Comparison of ENCODE assay signal across 31 mouse cellular contexts in the genomic region with DNA sequence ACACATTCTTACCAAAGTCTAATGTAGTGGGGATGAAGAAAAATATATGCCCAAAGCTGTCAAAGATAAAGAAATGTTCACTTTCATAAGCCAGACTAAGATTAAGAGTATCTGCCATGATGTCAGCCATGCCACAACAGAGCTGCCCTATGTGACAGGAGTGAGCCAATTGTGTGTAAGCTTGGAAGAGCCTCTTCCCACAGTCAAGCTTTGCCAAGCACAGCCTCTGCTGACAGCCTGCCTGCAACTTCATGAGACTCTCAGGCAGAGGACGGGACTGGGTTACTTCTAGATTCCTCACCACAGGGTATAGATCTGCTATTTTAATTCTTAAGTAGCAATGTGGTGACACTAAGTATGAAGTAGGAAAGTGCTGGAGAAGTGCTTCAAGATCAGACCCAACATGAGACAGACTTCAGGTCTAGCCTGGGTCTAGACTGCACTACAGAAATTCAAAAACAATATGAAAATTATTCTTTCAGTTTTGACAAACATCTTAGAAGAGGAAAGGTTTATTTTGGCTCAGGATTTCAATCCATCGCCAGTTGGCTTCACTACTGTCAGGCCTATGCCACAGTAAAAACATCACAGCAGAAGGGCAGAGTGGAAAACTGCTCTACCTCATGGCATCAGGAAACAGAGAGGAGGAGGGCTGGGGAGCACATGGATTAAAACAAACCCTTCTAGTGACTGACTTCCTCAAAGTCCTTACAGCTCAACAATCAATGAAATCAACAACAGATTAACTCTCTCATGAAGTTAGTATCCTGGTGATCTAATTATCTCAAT. TPM values are rescaled to one million over a fixed set of nuclear protein-coding genes. Genes with fewer than 3 reads are reported as not detected.
DNase-seq lines count a peak whose midpoint lies in the region; ATAC-seq and TF ChIP-seq lines count a peak whose summit lies in the region.
"Had no signal": no experiment of that assay in that cellular context is flagged by ENCODE, and none has a peak within 500 bp of the region (broad histone marks: within the 10 kb centered on the region; RNA-seq: fewer than 3 reads in every experiment).

No protein-coding gene starts in this region.

- H3K27me3 ChIP-seq in forebrain, embryonic 15.5 days: no peaks in the 10 kb centered on the region
- H3K27me3 ChIP-seq in forebrain, embryonic 13.5 days: no peaks in the 10 kb centered on the region
- H3K27me3 ChIP-seq in liver, adult 2 months (ENCODE audit: control insufficient read depth, insufficient read depth, low read length): no peaks in the 10 kb centered on the region
- no peaks in the 10 kb centered on the region for H3K27me3 ChIP-seq in liver, postnatal 0 days (ENCODE audit: insufficient read depth, low read length)
- H3K27me3 ChIP-seq: CH12.LX; embryonic facial prominence, embryonic 12.5 days; embryonic facial prominence, embryonic 15.5 days; hindbrain, embryonic 12.5 days; hindbrain, embryonic 15.5 days; Patski had no signal

- 67% methylated on average over 2 of the region's 2 CpGs for WGBS in forebrain, embryonic 15.5 days
- WGBS in forebrain, embryonic 13.5 days: 85% methylated on average over 2 of the region's 2 CpGs
- 56% methylated on average over 2 of the region's 2 CpGs for WGBS in liver, adult 2 months
- WGBS in liver, postnatal 0 days (ENCODE audit: insufficient replicate concordance): 72% methylated on average over 2 of the region's 2 CpGs

- no peak overlapping the region for H3K9ac ChIP-seq in forebrain, embryonic 15.5 days (replicated peaks)
- no peak overlapping the region for H3K9ac ChIP-seq in forebrain, embryonic 13.5 days
- no peak overlapping the region for H3K9ac ChIP-seq in liver, adult 2 months (ENCODE audit: low read depth, low read length)
- no peak overlapping the region for H3K9ac ChIP-seq in liver, postnatal 0 days (replicated peaks)
- H3K9ac ChIP-seq: embryonic facial prominence, embryonic 12.5 days; embryonic facial prominence, embryonic 15.5 days; hindbrain, embryonic 12.5 days; hindbrain, embryonic 15.5 days had no signal

- no peak; the same call in 1 of the 2 replicates for ATAC-seq in forebrain, embryonic 15.5 days (replicated peaks)
- ATAC-seq in forebrain, embryonic 13.5 days: no peak
- ATAC-seq in frontal cortex, adult (ENCODE audit: low TSS enrichment): peak; percentile 41; the same call in 1 of the 2 replicates
- ATAC-seq in liver, postnatal 0 days: no peak
- ATAC-seq: intestine, postnatal 0 days; Patski had no signal

- H3K79me2 ChIP-seq in liver, adult 2 months (ENCODE audit: control insufficient read depth, insufficient read depth, low read length): no peaks in the 10 kb centered on the region; the same call in 1 of the 2 replicates

- no peak overlapping the region for H3K4me3 ChIP-seq in forebrain, embryonic 15.5 days
- no peak overlapping the region for H3K4me3 ChIP-seq in forebrain, embryonic 13.5 days
- H3K4me3 ChIP-seq in liver, adult 2 months (ENCODE audit: insufficient read depth, low read depth, low read length): no peak overlapping the region
- H3K4me3 ChIP-seq in liver, postnatal 0 days (ENCODE audit: low read depth, low read length): no peak overlapping the region
- H3K4me3 ChIP-seq: embryonic facial prominence, embryonic 12.5 days; embryonic facial prominence, embryonic 15.5 days; hindbrain, embryonic 12.5 days; hindbrain, embryonic 15.5 days had no signal

- H3K4me2 ChIP-seq in forebrain, embryonic 15.5 days (replicated peaks): no peak overlapping the region
- no peak overlapping the region for H3K4me2 ChIP-seq in forebrain, embryonic 13.5 days
- no peak overlapping the region for H3K4me2 ChIP-seq in liver, postnatal 0 days (ENCODE audit: low read depth, low read length)
- H3K4me2 ChIP-seq: embryonic facial prominence, embryonic 12.5 days; embryonic facial prominence, embryonic 15.5 days; heart, embryonic 11.5 days; hindbrain, embryonic 12.5 days; hindbrain, embryonic 15.5 days had no signal

- peak overlapping the region; percentile 55 for H3K27ac ChIP-seq in forebrain, embryonic 15.5 days (replicated peaks)
- H3K27ac ChIP-seq in forebrain, embryonic 13.5 days: no peak overlapping the region
- H3K27ac ChIP-seq in liver, adult 2 months (replicated peaks; ENCODE audit: insufficient read depth, low read depth, low read length): no peak overlapping the region
- H3K27ac ChIP-seq in liver, postnatal 0 days (ENCODE audit: low read depth): no peak overlapping the region
- H3K27ac ChIP-seq: embryonic facial prominence, embryonic 12.5 days; embryonic facial prominence, embryonic 15.5 days; hindbrain, embryonic 12.5 days; hindbrain, embryonic 15.5 days had no signal

- DNase-seq in frontal cortex, postnatal 36 days (ENCODE audit: low spot score in 2 of 2): no peak
- DNase-seq in liver, adult 2 months (ENCODE audit: extremely low read depth, low read depth, low spot score): peak; percentile 28
- no peak for DNase-seq in liver, postnatal 0 days
- DNase-seq in fibroblast of lung, adult 2 months (ENCODE audit: low read depth): peak; percentile 25
- DNase-seq in layer of hippocampus, adult 18-20 months (ENCODE audit: low spot score in 2 of 2): no peak
- DNase-seq: adrenal gland, adult 2 months; adrenal gland, postnatal 14 days; B cell, adult 2 months; cerebellum, adult 2 months; cerebellum, adult 9-11 months; cerebellum, postnatal 25 days; gastrocnemius, postnatal 14 days; kidney, adult 2 months had no signal

- TF ChIP-seq POLR2A in liver, adult 2 months (IDR thresholded peaks at IDR 0.05; ENCODE audit: extremely low read depth, insufficient read depth, low read length): no peak

- H3K36me3 ChIP-seq in forebrain, embryonic 15.5 days: 0 out of 2 replicates have a peak, but pooled peaks cover 10% of the 10 kb centered on the region
- peaks cover 6% of the 10 kb centered on the region for H3K36me3 ChIP-seq in forebrain, embryonic 13.5 days (ENCODE audit: poor library complexity, severe bottlenecking)
- H3K36me3 ChIP-seq in liver, adult 2 months (ENCODE audit: control insufficient read depth, insufficient read depth, low read length): no peaks in the 10 kb centered on the region
- no peaks in the 10 kb centered on the region for H3K36me3 ChIP-seq in liver, postnatal 0 days (replicated peaks; ENCODE audit: insufficient read depth, low read length)
- H3K36me3 ChIP-seq: embryonic facial prominence, embryonic 15.5 days; G1E; hindbrain, embryonic 15.5 days had no signal

- TF ChIP-seq EP300 in liver, postnatal 0 days (IDR thresholded peaks at IDR 0.05; ENCODE audit: low read depth): no peak

- H3K9me3 ChIP-seq in forebrain, embryonic 15.5 days: no peaks in the 10 kb centered on the region
- H3K9me3 ChIP-seq in forebrain, embryonic 13.5 days (replicated peaks): peaks cover 6% of the 10 kb centered on the region; the same call in 1 of the 2 replicates
- H3K9me3 ChIP-seq in liver, postnatal 0 days (ENCODE audit: low read length): 0 out of 2 replicates have a peak, but pooled peaks cover under 1% of the 10 kb centered on the region
- H3K9me3 ChIP-seq: embryonic facial prominence, embryonic 12.5 days; embryonic facial prominence, embryonic 15.5 days; G1E; hindbrain, embryonic 12.5 days; hindbrain, embryonic 15.5 days had no signal

- no peak for TF ChIP-seq CTCF in liver, adult 2 months (IDR thresholded peaks at IDR 0.05; ENCODE audit: low read depth, low read length)
- no peak for TF ChIP-seq CTCF in liver, postnatal 0 days (IDR thresholded peaks at IDR 0.05; ENCODE audit: low read depth)

- peaks cover 27% of the 10 kb centered on the region for H3K4me1 ChIP-seq in forebrain, embryonic 15.5 days
- peaks cover 25% of the 10 kb centered on the region for H3K4me1 ChIP-seq in forebrain, embryonic 13.5 days
- H3K4me1 ChIP-seq in liver, adult 2 months (ENCODE audit: control insufficient read depth, insufficient read depth, low read length): peaks cover 1% of the 10 kb centered on the region; the same call in 1 of the 2 replicates
- H3K4me1 ChIP-seq in liver, postnatal 0 days (ENCODE audit: insufficient read depth): no peaks in the 10 kb centered on the region

RNA-seq across cellular contexts. Expression of a gene that starts 10.6 kb away (rescaled TPM):
- 36.5 and 43.0 TPM in 2 replicates for polyA plus RNA-seq in forebrain, embryonic 15.5 days (2015; fragmentation: Nextera tagmentation; extraction: Ambion mirVana)
- 30.0 and 39.5 TPM in 2 replicates for polyA plus RNA-seq in forebrain, embryonic 13.5 days (2015; fragmentation: Nextera tagmentation; extraction: Ambion mirVana)
- 16.3 and 17.0 TPM in 2 replicates for total RNA-seq in liver, adult 2 months (2014; rRNA removed)
- 6.7 and 8.6 TPM in 2 replicates for polyA plus RNA-seq in liver, adult 2 months (2012; rRNA removed)
- polyA plus RNA-seq in liver, postnatal 0 days (2015; fragmentation: Nextera tagmentation; extraction: Ambion mirVana): 2.9 and 3.7 TPM in 2 replicates
- total RNA-seq in layer of hippocampus, adult 18-20 months (2021): 10 to 100 TPM; 62.2 to 64.0 TPM

RNA-seq across cellular contexts. Expression of a gene that starts 26.1 kb away (rescaled TPM):
- 107 and 113 TPM in 2 replicates for polyA plus RNA-seq in forebrain, embryonic 15.5 days (2015; fragmentation: Nextera tagmentation; extraction: Ambion mirVana)
- polyA plus RNA-seq in forebrain, embryonic 13.5 days (2015; fragmentation: Nextera tagmentation; extraction: Ambion mirVana): 64.9 and 72.8 TPM in 2 replicates
- total RNA-seq in liver, adult 2 months (2014; rRNA removed): 20.9 and 26.3 TPM in 2 replicates
- 8.8 and 11.0 TPM in 2 replicates for polyA plus RNA-seq in liver, adult 2 months (2012; rRNA removed)
- 20.4 and 20.9 TPM in 2 replicates for polyA plus RNA-seq in liver, postnatal 0 days (2015; fragmentation: Nextera tagmentation; extraction: Ambion mirVana)
- 10 to 100 TPM; 46.1 to 51.0 TPM for total RNA-seq in layer of hippocampus, adult 18-20 months (2021)

RNA-seq across cellular contexts. Expression of a gene that starts 45.3 kb away (rescaled TPM):
- 76.7 and 79.8 TPM in 2 replicates for polyA plus RNA-seq in forebrain, embryonic 15.5 days (2015; fragmentation: Nextera tagmentation; extraction: Ambion mirVana)
- 66.0 and 77.5 TPM in 2 replicates for polyA plus RNA-seq in forebrain, embryonic 13.5 days (2015; fragmentation: Nextera tagmentation; extraction: Ambion mirVana)
- total RNA-seq in liver, adult 2 months (2014; rRNA removed): 30.0 and 37.7 TPM in 2 replicates
- 98.1 and 114 TPM in 2 replicates for polyA plus RNA-seq in liver, adult 2 months (2012; rRNA removed)
- 68.3 and 74.9 TPM in 2 replicates for polyA plus RNA-seq in liver, postnatal 0 days (2015; fragmentation: Nextera tagmentation; extraction: Ambion mirVana)
- 10 to 100 TPM; 46.8 to 49.1 TPM for total RNA-seq in layer of hippocampus, adult 18-20 months (2021)

RNA-seq across cellular contexts. Expression of a gene that starts 46.0 kb away (rescaled TPM):
- polyA plus RNA-seq in forebrain, embryonic 15.5 days (2015; fragmentation: Nextera tagmentation; extraction: Ambion mirVana): 88.5 and 90.8 TPM in 2 replicates
- 93.6 and 95.6 TPM in 2 replicates for polyA plus RNA-seq in forebrain, embryonic 13.5 days (2015; fragmentation: Nextera tagmentation; extraction: Ambion mirVana)
- 39.5 and 47.0 TPM in 2 replicates for total RNA-seq in liver, adult 2 months (2014; rRNA removed)
- 4.4 and 5.0 TPM in 2 replicates for polyA plus RNA-seq in liver, adult 2 months (2012; rRNA removed)
- 12.0 and 12.5 TPM in 2 replicates for polyA plus RNA-seq in liver, postnatal 0 days (2015; fragmentation: Nextera tagmentation; extraction: Ambion mirVana)
- total RNA-seq in layer of hippocampus, adult 18-20 months (2021): 100 to 1,000 TPM; 134 to 139 TPM

RNA-seq across cellular contexts. Expression of a gene that starts 58.5 kb away (rescaled TPM):
- 0.19 and 0.24 TPM in 2 replicates for polyA plus RNA-seq in forebrain, embryonic 15.5 days (2015; fragmentation: Nextera tagmentation; extraction: Ambion mirVana)
- polyA plus RNA-seq in forebrain, embryonic 13.5 days (2015; fragmentation: Nextera tagmentation; extraction: Ambion mirVana): 0.13 and 0.28 TPM in 2 replicates
- not detected in 2 replicates for total RNA-seq in liver, adult 2 months (2014; rRNA removed)
- not detected in 2 replicates for polyA plus RNA-seq in liver, adult 2 months (2012; rRNA removed)
- polyA plus RNA-seq in liver, postnatal 0 days (2015; fragmentation: Nextera tagmentation; extraction: Ambion mirVana): not detected in 2 replicates
- total RNA-seq in layer of hippocampus, adult 18-20 months (2021): not detected
- total RNA-seq: adrenal gland, adult 2 months; adrenal gland, postnatal 14 days; common myeloid progenitor, adult 5-6 weeks; G1E; gastrocnemius, adult 18-20 months; gastrocnemius, postnatal 14 days; heart, postnatal 25 days; hematopoietic stem cell, adult 5-6 weeks had no signal
- polyA plus RNA-seq: adrenal gland, adult 2 months; cerebellum, adult 2 months; embryonic facial prominence, embryonic 15.5 days; G1E; heart, embryonic 11.5 days; heart, embryonic 14.5 days; hindbrain, embryonic 12.5 days; intestine, embryonic 14.5 days; intestine, postnatal 0 days had no signal

Comparison
In these comparisons a context has a peak if more than half of its experiments do, and no peak if none do; other contexts are left out.
1. DNase-seq: peak in liver, adult 2 months (single experiment) and fibroblast of lung, adult 2 months (single experiment); none in frontal cortex, postnatal 36 days (0 of 2), liver, postnatal 0 days (single experiment) and layer of hippocampus, adult 18-20 months (0 of 2).